Mouse (Mus musculus) layer of hippocampus, postnatal 36 days (tissue): Measurements from ENCODE around the gene Ranbp2. TPM values are rescaled to one million over a fixed set of nuclear protein-coding genes. Genes with fewer than 3 reads are reported as not detected.

ENCODE experiments used
- DNase-seq, 2 experiments: peaks; one replicate each; pipeline ENCODE4 v3.0.0; 2022
- total RNA-seq, 2 experiments: library from RNA; stranded (reverse); gene quantifications; 2 replicates each; pipeline ENCODE4 v1.2.3; 2021

The Ranbp2 gene
- 10 to 100 TPM; 79.7 to 81.9 TPM for total RNA-seq

DNA sequence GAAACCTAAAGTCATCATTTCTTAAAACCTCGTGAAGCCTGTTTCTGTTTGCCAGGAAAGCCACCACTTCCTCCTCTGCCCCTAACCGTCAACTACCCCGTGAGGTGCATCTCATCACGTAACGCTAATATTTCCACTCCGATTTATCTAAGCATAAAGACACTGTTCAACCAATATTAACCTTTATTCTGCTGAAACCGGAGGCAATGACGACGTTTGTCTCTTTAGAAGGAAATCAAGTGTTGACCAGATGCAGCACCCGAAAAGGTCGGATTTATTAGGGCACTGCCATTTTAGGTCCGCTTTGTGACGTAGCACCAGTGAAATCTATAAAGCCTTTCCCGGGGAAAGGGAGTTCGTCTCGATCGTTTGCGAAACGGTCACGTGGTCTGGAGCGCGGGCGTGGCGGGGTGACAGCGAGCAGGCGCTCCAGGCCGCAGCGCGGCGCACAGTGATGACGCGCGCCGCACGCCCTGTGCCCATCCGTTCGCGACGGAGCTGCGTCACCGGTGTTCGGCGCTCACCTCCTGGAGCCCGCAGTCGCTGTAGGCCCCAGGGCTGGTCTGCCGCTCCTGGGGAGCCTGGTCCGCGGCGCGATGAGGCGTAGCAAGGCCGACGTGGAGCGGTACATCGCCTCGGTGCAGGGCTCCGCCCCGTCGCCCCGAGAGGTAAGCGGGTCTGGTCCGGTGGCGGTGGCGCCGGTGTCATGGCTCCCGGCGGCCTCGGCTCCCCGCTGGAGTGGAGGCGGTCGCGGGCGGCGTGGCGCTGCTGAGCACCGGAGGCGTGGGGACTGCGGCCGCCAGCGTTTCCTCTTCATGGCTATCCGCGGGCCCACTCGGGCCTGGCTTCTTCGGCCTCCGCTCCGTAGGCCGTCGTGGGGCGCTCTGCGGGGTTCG is at the start of gene Ranbp2:
TSS of gene Ranbp2 (plus strand) at position 537 of the 896 bp plus-strand sequence.
- peak; percentile 97 to 98 for DNase-seq

DNA sequence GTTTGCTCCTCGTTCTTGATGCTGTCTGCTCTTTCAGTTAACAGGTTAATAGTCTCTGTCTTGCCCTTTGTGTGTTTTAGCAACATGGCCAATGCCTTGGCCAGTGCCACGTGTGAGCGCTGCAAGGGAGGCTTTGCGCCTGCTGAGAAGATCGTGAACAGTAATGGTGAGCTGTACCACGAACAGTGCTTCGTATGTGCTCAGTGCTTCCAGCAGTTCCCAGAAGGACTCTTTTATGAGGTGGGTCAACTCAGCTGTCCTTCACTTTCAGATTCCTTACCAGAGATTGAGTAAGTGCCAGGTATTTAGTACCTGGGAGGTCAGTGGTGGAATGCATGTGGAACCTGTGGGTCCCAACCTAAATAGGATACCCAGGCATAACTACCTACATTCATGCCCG is 47.8 kb upstream of the Ranbp2 start:
- no peak for DNase-seq

GRCm38 (mm10) chr10:58401838-58402237 is 44.9 kb upstream of the Ranbp2 start:
- no peak for DNase-seq

- no peak for DNase-seq
Measured at GRCm38 (mm10) chr10:58404639-58405038, 42.1 kb upstream of the Ranbp2 start.

DNA sequence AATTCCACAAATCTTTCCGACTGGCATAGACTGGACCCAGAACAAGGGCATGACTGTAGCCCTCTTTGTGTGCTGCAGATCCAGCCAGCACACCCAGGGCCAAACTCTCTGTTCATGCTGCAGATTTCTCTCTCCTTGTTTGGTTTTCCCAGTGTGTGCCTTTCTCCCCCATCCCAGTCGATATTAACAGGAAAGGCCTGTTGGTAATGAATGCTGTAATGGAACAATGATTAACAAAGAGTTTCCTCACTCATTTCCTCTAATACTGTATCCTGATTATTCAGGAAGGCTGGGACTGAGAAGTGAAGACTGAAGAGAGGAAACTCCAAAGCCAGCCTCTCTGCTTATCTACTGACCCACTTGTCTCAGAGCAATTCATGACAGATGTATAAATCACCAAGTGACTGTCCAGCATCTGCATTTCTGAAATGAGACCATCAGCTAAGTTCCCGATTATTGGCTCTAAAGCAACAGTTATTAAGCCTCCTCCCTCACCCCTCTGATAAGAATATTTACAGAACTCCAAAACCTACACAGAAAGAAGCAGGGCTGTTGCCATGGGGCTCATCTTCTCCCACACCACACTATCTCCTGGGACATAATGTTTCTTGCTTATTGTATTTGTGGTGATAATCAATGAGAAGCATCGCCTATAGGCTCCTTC is 41.3 kb upstream of the Ranbp2 start:
- no peak for DNase-seq

DNA sequence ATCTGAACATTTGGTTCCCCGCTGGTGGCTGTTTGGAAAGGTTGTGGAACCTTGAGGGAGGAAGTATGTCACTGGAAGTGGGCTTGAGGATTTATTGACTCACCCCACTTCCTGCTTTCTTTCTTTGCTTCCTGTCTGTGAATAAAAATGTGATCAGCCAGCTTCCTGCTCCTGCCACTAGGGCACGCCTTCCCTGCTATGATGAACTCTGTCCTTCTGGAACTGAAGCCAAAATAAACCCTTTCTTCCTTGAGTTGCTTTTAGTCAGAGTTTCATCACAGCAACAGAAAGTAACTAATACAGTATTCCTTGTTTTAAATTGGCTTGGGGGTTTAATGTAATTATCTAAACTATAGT is 40.8 kb upstream of the Ranbp2 start:
- no peak for DNase-seq

- no peak for DNase-seq
Measured at GRCm38 (mm10) chr10:58412331-58412730, 34.4 kb upstream of the Ranbp2 start.

- no peak for DNase-seq
Measured at GRCm38 (mm10) chr10:58412852-58413251, 33.9 kb upstream of the Ranbp2 start.

- no peak for DNase-seq
Measured at GRCm38 (mm10) chr10:58416702-58417101, 30.0 kb upstream of the Ranbp2 start.

DNA sequence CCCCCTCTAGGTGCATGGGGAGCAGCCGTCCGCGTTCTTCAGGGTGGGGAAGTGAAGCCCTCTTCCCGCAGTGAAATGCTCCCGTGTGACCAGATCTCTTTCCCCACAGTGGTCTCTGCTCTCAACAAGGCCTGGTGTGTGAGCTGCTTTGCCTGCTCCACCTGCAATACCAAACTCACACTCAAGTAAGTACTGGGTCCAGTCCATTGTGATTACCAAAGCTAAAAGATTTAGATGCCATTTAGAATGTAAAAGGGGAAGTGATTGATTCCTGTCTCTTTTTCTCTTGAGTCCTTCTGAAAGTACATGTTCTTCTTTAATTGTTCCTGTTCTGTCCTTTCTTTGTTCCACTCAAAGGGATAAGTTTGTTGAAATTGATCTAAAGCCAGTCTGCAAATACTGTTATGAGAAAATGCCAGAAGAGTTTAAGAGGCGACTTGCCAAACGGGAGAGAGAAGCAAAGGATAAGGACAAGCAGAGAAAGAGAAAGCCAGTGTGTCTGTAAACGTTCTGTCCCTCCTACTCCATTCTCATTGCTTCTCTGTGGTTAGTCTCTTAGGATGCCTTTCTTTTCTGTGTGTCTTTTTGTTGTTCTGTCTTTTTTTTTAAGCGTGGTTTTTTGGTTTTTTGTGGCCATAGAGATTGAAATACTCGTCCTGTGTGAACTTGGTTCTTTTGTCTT is 28.3 kb upstream of the Ranbp2 start:
- no peak for DNase-seq

DNA sequence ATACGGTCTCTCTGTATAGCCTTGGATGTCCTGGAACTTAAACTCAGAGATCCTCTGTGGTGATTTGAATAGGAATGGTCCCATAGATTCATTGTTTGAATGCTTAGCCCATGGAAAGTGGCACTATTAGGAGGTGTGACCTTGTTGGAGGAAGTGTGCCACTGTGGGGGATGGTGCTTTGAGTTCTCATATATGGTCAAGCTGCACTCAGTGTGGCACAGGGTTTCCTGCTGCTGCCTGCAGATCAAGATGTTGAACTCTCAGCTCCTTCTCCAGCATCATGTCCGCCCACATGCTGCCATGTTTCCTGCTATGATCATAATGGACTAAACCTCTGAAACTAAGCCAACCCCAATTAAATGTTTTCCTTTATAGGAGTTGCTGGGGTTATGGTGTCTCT is 18.8 kb upstream of the Ranbp2 start:
- no peak for DNase-seq

DNA sequence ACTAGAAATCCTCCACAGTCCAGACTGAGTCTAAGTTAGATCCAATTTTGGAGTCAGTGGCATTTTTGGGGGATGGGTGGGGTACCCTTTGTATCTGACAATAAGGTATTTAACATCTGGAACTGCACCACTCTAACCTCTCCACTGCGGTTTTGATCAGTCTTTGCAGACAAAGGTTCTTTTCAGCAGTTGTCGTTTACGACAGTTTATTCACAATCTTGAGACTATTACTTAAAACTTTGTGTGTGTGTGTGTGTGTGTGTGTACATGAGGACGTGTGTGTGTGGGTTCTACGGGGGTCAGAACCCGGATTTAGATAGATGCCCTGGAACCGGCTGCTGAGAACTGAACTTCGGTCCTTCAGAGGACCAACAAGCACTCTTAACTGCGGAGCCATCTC is 870 bp upstream of the Ranbp2 start:
- DNase-seq, result no peak

- no peak for DNase-seq
Measured at GRCm38 (mm10) chr10:58447280-58447781, 611 bp downstream of the Ranbp2 start.

- DNase-seq, result no peak
Measured at GRCm38 (mm10) chr10:58451575-58451974, 4.9 kb downstream of the Ranbp2 start.

DNA sequence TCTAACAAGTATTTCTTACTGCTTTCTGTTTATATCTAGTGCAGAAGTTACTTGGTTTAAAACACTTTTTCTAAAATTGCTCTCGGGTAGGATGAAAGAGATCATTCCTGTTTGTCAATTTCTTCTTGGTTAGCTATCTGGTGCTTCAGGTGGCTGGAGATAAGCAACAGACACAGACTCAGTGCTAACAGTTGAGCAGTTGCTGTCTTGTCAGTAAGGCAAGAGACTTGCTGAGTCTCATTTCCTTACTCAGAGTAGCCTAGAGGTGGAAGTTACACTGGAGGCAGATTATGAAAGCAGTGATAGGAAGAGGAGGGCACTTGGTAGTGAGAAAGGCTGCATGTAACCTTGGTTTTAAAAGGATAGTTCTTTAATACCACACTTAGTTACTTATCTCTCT is 5.5 kb downstream of the Ranbp2 start:
- DNase-seq, result no peak

DNA sequence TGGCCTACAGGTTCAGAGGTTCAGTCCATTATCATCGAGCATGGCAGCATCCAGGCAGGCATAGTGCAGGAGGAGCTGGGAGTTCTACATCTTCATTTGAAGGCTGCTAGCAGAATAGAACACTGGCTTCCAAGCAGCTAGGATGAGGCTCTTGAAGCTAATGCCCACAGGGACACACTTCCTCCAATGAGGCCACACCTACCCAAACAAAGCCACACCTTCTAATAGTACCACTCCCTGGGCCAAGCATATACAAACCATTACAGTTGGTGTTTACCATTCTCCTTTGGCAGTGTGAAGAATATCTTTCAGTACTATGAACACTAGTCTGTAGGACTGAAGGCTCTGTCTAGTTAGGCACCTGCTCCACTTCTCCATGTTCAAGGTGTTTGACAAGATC is 13.2 kb downstream of the Ranbp2 start:
- DNase-seq, result no peak

DNA sequence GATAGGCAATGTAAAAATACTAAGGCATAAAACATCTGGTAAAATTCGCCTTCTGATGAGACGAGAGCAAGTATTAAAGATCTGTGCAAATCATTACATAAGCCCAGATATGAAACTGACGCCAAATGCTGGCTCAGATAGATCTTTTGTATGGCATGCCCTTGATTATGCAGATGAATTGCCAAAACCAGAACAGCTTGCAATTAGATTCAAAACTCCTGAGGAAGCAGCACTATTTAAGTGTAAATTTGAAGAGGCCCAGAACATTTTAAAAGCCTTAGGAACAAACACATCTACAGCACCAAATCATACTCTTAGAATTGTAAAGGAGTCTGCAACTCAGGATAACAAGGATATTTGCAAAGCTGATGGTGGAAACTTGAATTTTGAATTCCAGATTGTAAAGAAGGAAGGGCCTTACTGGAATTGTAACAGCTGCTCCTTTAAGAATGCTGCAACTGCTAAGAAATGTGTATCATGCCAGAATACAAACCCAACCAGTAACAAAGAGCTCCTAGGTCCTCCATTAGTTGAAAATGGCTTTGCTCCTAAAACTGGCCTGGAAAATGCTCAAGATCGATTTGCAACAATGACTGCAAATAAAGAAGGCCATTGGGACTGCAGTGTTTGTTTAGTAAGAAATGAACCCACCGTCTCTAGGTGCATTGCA is 30.5 kb downstream of the Ranbp2 start:
- DNase-seq, result peak in 1 of 2 experiments; percentile 19

GRCm38 (mm10) chr10:58478071-58478578 is 31.4 kb downstream of the Ranbp2 start:
- DNase-seq, result no peak

DNA sequence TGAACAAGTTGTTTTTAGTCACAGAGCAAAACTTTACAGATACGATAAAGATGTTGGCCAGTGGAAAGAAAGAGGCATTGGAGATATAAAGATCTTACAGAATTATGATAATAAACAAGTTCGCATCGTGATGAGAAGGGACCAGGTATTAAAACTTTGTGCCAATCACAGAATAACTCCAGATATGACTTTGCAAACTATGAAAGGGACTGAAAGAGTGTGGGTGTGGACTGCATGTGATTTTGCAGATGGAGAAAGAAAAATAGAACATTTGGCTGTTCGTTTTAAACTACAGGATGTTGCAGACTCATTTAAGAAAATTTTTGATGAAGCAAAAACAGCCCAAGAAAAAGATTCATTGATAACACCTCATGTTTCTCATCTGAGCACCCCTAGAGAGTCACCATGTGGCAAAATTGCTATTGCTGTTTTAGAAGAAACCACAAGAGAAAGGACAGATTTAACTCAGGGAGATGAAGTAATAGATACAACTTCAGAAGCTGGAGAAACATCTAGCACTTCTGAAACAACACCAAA is 33.3 kb downstream of the Ranbp2 start:
- DNase-seq, result no peak

DNA sequence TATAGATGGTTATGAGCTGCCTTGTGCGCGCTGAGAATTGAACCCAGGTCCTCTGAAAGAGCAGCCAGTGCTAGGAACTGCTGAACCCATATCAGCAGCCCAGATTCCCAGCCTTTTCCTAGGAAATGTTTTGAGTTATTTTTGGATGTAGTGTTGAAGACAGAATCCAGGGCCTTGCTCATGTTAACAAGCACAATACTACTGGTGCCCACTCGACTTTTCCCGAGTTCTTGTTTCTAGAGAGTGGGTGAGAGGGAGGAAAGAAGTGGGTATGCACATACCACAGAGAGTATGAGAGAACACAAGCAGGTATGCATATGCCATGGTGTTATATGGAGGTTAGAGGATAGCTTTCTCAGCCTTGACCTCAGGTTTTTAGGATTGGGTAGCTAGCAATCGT is 44.3 kb downstream of the Ranbp2 start:
- no peak for DNase-seq

GRCm38 (mm10) chr10:58495637-58496036 is 48.9 kb downstream of the Ranbp2 start:
- no peak for DNase-seq

DNA sequence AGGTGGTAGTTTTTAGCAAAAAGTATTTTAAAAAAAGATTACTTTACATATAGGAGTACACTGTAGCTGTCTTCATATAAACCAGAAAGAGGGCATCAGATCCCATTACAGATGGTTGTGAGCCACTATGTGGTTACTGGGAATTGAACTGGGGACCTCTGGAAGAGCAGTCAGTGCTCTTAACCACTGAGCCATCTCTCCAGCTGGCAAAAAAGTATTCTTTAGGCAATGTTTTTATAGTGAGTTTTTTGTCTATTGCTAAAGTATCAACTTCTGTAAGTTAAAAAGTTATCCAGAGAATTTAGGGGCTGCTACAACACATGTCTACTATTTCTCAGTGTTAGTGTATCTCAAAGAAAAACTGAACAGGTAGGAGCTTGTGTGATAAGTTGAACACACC is 50.0 kb downstream of the Ranbp2 start:
- DNase-seq, result no peak
